Mouse (Mus musculus) neural tube, embryonic 10.5 days (tissue): ENCODE results near the gene Col4a2.
A peak's percentile ranks its signal among the peaks of the same experiment; 100 is the strongest.

Experiments used
- DNase-seq: peaks from one replicate; pipeline ENCODE4 v3.0.0-alpha.2; 2017; ENCODE audit warnings: low spot score; ENCODE audit errors: extremely low spot score

Gene Col4a2

DNA sequence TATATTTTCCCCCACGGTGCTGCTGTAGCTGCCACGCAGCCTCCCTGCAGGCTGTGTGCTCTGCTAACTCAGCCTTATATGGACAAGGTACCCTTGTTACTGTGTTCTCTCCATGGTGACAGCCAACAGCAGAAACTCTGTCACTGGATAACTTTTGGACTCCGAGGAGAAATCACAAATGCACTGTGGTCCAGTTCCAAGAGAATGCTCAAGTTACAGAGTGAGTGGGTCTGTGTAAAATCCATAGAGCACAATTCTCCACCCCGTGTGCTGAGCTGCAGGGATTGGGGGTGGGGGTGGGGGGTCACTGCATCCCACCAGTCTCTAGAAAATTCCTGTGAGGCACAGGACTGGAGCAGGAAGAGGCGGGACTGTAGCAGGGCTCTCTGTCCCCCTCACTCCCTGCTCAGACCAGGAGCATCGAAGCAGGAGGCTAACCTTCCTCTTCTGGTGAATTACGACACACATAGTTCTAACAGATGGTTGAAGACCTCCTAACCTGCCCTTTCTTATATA lies 45.4 kb downstream of the Col4a2 start:
- DNase-seq = no peak

DNA sequence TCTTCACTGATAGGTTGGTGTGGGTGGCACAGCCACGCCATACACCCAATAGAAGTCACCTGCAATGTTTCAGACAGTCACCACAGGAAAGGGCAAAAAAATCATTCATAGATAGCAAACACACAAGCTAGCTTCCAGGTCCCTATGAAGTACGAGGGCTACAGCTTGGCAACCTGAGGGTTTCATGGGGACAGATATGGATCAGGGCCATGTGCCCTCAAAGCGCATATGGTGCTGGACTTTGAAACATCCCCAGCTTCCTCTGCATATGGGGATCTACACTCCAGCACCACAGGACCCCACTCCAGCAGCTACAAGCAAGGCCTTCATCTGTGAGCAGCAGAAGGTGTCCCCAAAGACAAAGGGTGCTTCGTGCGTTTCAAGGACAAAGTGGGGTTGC lies 47.2 kb downstream of the Col4a2 start:
- DNase-seq = no peak

DNA sequence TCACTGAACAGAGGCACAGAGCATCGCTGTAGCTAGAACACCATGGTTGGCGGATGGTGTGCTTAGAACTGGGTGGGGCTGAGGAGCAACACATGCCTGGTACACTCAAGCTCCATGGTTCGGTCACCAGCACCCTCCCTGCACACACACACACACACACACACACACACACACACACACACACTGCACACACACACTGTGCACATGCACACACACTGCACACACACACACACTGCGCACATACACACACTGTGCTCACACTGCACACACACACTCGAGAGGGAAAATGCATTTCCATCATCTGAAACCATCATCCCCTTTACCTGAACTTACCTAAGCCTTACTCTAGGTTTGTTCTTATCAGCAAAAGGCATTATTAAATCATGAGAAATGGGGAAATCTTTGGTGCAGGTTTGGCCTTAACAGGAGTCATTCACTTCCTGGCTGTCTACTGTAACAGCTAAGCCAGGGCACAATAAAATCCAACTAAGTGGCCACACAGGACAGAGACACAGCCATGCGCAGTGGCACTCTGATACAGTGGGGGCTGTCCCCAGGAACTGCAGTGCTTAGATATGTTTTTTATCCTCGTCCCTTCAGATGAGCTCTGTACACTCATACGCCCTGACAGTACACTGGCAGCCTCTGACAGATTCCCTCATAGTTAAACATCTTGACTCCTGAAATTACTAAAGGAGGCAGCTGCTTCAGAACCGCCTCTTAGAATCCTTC lies 49.1 kb downstream of the Col4a2 start:
- DNase-seq = no peak

DNA sequence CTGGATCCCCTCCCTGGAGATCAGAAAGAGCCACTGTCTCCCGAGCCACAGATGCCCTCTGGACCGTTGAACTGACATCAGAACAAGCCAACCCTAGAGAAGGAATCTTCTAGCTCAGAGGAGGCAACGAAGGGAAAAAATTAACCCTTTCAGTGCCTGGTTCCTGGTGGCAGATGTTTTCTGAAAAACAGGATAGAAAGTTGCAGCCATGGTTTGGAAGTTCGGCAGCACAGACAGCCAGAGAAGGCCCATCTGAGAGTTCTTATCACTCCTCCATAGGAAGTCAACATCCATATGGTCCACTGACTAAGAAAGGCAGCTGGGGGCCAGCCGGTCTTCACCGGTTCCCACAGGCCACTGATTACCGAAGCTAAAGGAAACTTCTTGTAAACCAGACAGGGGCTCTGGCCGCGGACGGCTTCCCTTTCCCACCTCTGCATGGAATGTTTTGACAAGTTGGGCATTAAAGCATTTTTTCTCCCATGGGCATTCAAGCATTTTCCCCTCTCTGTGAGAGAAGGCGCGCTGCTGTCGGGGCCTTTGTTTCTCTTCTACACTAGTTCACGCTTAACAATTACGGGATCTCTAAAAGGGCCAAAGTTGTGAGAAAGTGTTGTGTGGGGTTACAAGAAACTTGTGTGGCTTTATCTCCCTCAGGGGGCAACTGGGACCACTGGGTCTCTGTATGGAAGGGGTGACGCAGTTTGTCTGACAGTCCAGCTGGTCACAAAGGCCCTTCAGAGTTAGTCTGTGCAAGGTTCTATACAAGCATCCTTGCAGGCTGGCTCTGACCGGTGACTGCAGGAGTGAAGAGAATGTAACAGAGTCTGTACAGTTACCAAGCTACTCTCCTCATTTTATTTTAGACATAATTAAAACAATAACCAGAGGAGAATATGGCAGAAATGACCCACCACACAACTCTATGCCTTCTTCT lies 49.9 kb downstream of the Col4a2 start:
- peak; percentile 74 for DNase-seq

DNA sequence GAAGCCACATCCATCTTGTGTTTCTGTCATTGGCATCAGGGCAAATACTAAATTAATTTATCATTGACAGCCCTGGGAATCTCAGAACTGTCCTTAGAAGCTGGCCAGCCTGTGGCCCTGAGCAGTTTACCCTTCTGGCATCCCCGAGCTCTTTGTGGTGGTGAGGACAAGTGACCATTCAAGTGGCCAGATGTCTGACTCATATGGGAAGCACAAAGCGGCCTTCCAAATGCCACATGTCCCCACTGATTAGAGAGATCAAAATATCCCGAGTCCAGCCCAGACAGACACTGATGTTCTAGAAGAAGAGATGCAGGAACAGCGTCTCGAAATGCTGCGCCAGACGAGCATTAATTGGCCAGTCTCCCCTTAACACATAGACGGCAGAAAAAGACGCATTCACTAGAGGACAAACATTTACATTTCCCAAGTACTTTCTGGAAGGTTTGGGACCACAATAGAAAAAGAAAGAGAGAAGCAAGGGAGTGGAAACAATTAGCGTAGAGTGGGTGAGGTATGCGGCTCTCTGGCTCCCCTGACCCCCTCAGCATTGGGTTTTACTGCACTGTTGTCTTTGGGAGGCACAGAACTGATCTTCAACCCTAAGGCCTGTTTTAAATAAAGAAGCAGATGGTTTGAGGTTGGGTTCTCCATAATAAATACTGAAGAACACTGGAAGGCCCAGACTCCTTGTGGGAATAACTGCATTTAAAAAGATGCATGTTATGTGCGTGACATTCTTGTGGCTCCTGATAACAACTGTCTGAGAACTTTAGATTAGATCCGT lies 50.9 kb downstream of the Col4a2 start:
- DNase-seq = no peak

DNA sequence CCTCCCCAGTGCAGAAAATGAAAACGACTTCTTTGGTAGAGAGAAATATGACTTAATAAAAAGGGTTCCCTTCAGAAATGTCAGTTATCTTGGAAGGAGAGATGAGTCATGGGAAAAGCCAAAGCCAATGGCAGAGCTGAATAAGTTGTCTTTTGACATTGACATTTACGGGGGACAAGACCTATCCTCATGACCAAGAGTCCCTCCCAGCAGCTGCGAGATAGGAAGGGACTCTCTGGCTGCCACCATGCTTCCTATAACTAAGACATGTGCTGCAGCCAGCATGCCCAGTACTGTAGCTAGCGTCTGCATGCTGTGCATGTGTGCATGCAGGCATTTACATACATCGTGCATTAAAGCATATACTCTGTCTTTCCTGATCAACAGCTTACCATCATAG lies 53.6 kb downstream of the Col4a2 start:
- no peak for DNase-seq

DNA sequence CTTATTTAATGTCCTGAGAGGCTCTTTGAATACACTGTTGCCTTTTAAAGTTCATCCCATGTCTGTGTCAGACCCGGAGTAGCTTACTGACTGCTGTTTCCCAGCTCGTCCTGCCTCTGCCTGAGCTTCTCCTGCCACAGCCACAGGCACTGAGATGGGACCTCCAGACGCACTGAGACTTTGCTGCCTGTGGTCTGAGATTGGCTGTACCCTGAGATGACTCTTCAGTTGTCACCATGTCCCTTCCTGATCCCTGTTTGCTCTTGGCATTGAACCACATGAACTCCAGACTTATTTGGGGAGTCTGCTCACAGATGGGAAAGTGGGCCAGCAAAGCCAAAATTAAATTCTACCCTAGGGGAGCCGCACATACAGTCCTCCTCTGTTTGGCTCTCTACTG lies 54.1 kb downstream of the Col4a2 start:
- no peak for DNase-seq

DNA sequence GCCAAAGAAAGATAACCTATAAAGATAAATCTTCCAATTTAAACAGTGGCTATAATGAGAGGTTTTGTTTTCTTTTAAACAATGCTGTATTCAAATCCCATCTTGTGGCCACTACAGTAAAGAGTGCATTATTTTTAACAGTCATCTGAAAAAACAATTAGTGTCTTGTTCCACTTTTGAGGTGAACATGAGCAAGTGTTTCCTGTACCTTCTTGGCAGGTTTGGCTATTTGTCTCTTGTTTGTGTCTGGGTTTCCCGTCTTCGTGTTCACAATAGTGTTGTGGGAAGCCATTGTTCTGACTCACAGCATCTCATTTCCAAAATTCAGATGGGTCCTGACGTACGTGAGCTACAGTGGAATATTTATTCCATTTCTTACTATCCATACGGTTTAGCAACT lies 55.1 kb downstream of the Col4a2 start:
- no peak for DNase-seq

DNA sequence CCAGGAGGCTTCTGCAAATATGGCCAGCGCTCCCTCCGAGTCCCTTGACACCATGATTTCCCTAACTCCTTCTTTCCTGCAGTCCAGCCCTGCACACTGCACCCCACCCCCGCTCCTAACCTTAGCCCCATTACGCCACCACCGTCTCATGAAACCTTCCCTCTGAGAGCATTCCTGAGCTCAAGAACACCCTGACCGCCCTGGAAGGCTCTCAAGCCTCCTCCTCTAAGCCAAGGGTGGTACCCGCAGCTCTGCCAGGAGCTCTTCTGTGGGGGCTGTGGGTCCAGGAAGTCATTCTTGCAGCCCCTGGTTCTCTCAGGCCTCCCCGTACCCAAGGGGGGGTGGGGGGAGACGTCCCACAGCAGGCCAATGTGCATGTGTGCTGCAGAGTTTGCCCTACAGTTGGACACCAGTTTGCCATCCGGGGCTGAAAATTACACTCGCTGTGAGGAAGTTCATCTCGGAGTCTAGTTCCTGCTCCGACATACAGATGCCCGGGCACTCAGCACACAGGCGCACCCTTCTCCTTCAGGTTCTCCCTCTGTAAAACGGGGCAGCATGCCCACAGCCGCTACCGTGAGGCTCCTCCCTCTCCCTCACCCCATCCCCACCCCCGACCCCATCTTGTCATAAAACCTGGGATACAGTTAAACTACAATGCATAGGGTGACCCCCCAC lies 57.1 kb downstream of the Col4a2 start:
- DNase-seq = no peak

DNA sequence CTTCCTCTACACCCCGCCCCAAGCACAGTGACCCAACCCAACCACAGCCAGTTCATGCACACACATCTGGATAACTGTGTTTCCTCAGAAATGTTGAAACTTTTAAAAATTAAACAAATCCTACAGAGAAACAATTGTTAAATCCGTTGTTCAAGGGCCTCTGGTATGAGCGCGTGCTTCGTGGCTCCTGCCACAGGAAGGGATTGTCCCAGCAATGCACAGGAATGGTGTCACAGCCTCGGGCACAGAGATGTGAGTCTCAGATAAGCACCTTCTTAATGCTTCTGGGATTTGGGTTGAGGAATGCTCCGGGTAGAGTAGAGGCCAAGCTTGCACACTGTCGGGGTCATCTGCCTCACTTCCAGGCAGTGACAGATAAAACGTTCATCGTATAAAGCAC lies 58.7 kb downstream of the Col4a2 start:
- DNase-seq = no peak

DNA sequence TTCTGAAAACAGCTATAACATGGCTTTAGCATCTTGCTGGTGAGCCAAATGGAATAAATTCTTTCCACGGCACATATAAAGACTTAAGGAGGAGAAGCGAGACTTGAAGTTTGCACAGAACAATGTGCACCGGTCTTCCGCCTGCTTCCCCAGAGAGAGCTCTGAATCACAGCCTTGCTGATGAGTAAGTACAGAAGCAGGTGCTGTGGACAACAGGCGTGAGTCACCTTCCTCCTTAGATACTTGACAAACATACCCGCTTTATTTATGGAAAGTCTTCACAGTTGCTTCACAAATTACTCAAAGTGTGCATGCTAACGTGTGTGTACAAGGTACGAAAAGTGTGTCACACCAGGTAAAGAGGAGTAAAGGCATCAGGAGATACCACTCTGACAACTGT lies 59.5 kb downstream of the Col4a2 start:
- no peak for DNase-seq

DNA sequence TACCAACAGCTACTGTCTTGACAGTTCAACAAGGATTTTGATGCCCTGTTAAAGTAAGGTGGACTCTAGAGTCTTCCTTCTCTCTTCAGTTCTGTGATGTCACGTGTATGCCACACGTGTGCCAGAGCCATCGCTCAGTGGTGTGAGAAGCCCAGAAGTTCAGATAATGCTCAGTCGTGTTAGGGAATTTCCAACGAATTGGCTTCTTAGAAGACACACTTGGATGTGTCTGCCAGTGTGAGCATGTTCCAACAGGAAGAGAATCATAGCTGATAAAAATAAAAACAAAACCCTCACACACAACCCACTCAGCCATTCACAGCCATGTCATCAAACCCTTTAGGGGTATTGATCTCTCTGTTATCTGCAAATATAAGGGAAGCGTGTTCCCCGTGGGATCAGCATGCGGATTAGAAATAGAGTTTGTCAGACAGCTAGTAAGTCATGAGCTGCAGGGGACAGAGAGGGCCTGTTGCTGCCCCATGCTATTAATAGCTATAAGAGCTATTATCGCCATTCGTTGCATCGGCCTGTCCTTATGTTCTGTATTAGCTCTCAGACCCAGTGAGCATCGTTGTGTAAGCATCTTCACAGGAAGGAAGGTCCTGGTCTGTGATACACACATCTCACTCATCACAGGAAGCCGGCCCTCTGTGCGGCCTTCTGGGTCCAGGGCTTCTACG lies 61.2 kb downstream of the Col4a2 start:
- no peak for DNase-seq

DNA sequence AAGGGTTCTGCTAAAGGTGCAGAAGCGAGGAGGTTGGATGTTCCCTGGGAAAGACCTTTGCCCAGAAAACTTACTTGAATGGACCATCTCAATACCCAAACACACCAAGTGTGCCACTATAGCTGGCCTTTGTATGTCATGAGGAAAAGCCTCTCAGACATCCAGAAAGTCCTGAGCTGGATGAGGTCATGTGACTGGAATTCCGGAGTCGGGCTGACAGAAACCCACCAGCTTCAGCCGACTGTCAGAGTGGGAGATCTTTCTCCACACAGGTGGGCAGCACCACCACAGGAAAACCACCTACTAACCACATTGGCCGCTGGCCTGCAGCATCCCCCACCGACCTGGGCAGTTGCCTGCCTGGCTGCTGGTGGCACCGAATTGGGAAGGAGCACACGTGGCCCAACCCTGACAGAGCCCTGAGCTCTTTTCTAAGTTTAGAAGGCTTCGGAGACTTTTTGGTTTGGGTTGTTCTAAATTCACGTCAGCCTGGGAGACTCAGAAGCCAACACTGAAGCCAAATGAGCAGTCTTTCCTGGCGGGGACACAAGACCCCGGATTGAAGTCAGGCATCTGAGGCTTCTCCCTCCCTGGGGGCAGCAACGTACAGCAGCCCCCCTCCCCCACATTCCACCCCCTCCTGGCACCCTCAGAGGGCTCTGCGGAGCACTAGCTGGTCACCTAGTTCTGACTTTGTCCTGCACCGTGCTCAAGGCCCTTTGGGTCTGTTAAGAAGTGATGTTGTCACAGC lies 61.9 kb downstream of the Col4a2 start:
- DNase-seq = no peak

DNA sequence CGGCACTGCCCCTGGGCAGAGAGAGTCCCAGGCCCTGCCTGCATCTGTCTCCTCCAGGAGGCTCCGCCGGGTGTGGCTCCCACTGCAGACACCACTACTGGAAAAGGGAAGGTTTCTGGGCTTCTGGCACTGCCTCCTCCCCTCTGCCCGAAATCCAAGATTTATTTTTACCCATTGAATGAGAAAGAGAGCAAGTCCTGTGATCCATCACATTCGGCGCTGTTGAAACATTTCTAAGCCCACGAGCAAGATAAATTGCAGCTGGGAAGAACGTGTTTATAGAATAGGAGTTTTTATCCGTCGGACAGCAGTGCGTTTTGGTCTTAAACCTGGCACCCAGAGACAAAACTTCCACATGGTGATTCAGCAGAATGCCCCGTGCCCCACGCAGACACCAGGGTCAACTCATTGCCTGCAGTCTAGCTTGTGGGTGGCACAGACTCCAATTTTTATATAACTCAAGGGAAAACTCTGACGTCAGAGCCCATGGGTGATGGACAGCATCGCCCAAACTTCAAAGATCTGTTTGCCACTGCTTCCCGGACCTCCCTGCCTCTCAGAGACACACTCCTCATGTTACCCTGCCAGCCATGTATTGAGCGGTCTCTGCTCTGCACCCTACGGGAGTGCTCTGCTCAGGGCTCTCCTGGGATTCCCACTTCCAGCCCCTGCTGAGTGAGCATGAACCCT lies 63.3 kb downstream of the Col4a2 start:
- no peak for DNase-seq

DNA sequence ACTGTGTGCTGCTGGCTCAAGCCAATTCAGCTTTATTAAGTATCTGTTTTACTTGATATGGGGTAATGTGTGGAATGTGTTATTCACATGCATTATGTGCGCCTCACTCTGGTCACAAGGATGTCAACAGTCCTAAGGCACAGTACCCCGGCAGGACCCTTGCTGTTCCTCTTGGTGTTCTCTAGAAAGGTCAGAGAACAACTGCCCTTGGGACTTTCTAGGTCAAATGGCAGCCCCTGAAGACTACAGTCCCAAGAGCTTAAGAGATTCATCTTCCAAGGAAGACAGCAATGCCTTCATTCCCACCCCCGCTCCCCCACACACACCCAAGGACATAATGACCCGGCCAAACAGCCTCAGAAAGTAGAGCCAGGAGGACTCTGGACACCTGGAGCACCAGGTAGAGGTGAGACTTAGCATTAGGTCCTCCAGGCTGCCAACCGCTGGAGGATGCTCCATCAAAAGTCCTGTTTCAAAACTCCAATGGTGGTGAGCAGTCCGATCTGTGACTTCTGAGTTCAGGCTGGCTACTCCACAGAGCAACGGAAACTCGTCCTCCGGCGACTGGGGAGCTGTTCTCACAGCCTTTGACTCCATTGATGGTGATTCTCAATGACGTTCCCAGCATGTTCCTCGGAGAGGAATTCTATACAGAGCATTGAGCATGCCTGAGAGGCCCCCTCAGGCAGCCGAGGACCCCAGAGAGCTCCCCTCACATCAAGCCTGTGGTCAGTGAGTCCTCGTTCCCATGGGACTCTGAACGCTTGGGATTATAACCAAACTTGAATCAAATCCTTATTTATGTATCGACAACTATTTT lies 65.0 kb downstream of the Col4a2 start:
- DNase-seq = no peak

DNA sequence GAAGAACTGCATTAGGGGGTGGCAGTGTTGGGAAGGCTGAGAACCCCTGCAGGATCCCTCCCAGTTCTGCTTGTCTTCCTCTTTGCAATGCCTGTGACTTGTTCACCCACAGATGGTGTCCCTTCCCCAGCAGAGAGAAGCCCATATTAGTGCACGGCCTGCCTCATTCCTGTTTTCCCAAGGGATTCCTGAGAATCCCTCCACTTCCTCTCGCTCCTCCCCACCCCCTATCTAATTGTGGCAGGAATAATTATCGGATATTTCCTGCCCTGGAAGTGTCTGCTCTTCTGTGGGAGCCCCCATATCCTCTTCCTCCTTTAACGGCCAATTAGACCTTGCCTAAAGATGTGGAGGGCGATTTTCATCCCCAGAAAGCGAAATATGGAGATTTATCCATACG lies 67.0 kb downstream of the Col4a2 start:
- DNase-seq = no peak

DNA sequence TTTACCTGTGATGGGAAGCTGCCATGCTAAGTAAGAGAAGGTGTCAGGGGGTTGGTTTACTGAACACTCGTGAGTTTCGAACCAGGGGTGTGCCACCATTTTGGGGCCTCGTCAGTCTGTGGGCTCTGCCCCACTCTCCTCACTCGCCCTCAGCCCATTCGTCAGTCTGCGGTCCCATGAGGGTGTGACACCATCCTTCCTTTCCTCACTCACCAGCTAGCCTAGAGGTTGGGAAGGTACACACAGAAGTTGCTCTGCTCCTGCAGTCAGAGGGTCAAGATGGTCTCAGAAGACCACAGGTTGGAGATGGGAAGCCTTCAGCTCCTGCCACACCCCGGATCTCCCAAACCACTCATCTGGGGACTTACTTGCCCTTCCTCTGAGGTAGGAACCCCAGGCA lies 68.9 kb downstream of the Col4a2 start:
- no peak for DNase-seq

DNA sequence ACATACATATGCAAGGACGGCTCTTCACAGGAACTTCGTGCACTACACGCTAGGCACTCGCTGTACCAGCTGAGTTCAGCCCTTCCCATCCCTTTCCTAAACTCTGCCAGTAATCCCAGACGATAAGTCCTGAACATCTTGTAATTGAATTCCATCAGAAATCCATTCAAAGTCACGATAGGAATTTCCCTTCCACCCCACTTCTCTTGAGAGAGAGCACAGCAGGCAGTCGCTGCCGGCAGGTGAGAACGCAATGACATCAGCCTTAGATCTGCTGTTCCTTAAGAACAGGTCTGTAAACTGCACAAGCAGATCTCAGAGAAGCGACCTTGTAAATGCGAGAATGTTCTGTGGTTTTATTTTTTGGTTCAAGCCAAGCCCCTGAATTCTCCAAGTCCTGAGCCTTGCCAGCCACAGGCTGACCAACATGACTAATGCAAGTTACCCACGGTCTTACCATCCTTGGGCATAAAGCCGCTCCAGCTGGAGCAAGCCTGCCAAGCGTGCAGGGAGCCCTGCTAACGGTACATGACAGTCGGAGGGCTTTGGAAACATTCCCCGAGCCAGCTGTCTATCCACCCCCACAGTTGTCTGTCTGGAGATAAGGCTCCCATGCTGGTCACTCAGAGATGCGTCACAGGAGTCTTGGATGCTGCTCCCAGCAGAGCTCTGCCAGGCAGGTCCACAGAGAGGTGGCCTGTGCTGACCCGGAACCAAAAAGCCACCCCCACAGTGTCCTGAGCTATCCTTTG lies 69.6 kb downstream of the Col4a2 start:
- DNase-seq = no peak
